Mouse (Mus musculus) cortical plate, adult 2 months (tissue): Measurements from ENCODE around the gene Rab5c.

ENCODE experiments used
- CTCF ChIP-seq: fragments of 200-500 bp; IDR thresholded peaks from 2 replicates; pipeline ENCODE4 v1.5.1; 2011; ENCODE audit warnings: mild to moderate bottlenecking, control low read depth, low read length; ENCODE audit not compliant: insufficient read depth; ENCODE audit errors: extremely low read depth
- POLR2A ChIP-seq: fragments of 200-500 bp; IDR thresholded peaks from 2 replicates; pipeline ENCODE4 v1.6.1; 2011; ENCODE audit warnings: mild to moderate bottlenecking, low read length, control low read depth; ENCODE audit not compliant: insufficient read depth; ENCODE audit errors: extremely low read depth

DNA sequence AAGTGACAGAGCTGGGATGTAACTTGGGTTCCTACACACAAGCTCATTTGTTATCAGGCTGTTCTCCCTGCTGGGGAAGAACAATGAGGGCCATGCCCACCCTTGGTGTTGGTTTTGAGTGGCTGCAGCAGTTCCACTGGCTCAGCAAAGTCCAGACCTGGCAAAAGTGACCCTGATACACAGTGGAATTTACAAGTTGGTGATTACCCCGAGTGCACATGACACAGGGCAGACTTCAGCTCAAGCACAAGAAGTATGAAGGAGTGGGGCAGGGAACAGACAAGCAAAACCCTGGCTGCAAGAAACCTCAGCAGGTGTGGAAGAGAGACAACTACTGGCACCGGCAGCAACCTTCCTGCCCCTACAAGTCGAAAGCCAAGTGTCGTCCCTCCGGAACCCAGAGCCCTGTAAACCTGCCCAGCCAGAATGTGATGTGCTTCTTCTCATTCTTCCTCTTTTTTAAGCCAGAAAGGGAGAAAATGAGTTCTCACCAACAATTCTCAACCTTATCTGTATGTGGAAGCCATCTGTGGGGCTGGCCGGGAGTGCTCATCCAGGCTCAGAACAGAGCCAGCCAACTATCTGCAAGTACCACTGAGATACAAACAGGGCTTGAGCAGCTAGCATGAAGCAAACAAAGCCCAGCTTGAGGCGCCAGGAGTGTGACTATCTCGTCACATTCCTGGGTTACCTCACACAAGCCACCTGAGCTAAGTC, 16.1 kb downstream of the Rab5c start:
- no peak for TF ChIP-seq POLR2A
- TF ChIP-seq CTCF: no peak
